Mouse (Mus musculus) C2C12 (cell line): ENCODE results near the gene Hoxa11.

ENCODE experiments used
- CEBPB ChIP-seq: IDR thresholded peaks from one replicate; pipeline ENCODE4 v1.6.1; 2011; ENCODE audit warnings: low read depth, mild to moderate bottlenecking, control low read depth, moderate library complexity
- CTCF ChIP-seq: IDR thresholded peaks from one replicate; pipeline ENCODE4 v1.5.1; 2011; ENCODE audit not compliant: control insufficient read depth, insufficient read depth, insufficient read length
- MAX ChIP-seq: IDR thresholded peaks from one replicate; pipeline ENCODE4 v1.6.1; 2011; ENCODE audit warnings: mild to moderate bottlenecking, control low read depth
- MYOD1 ChIP-seq: IDR thresholded peaks from one replicate; pipeline ENCODE4 v1.6.1; 2011; ENCODE audit warnings: low read depth; ENCODE audit not compliant: control insufficient read depth, insufficient read length
- USF1 ChIP-seq: IDR thresholded peaks from one replicate; pipeline ENCODE4 v1.6.1; 2011; ENCODE audit warnings: low read depth, mild to moderate bottlenecking, control low read depth, moderate library complexity

GRCm38 (mm10) chr6:52204050-52204752 is 41.4 kb downstream of the Hoxa11 start, which contains the start of gene Hoxa5:
- TF ChIP-seq MAX, result no peak
- TF ChIP-seq USF1, result no peak
- no peak for TF ChIP-seq MYOD1
- TF ChIP-seq CTCF, result no peak
- TF ChIP-seq CEBPB, result no peak
